Mouse (Mus musculus) midbrain, embryonic 16.5 days (tissue): ENCODE measurements at regions not wholly inside any gene's neighbourhood (a gene's known extent, or its start where the extent isn't known, plus 50 kb on each side); places are given as distances from the start of the nearest gene placed in this dataset.

Source experiments
- ATAC-seq: fragments of 200-750 bp; cut with Nextera tagmentation; 2 replicates; pipeline ENCODE4 v1.8.0; 2017; ENCODE audit warnings: moderate TSS enrichment
- H3K27ac ChIP-seq: fragments of 300-500 bp; sonication (generic); 2 replicates; pipeline ENCODE4 v1.5.1; 2014; ENCODE audit warnings: mild to moderate bottlenecking, low read length, mixed read lengths
- H3K27me3 ChIP-seq: fragments of 300-500 bp; sonication (generic); 2 replicates; pipeline ENCODE4 v1.6.1; 2014; ENCODE audit warnings: low read depth, low read length, mixed read lengths; ENCODE audit not compliant: control insufficient read depth, insufficient read depth
- H3K36me3 ChIP-seq: fragments of 300-500 bp; sonication (generic); 2 replicates; pipeline ENCODE4 v1.6.1; 2014; ENCODE audit warnings: mild to moderate bottlenecking, low read length, moderate library complexity, mixed read lengths; ENCODE audit not compliant: control insufficient read depth, insufficient read depth
- H3K4me1 ChIP-seq: fragments of 300-500 bp; sonication (generic); 2 replicates; pipeline ENCODE4 v1.6.1; 2014; ENCODE audit warnings: mild to moderate bottlenecking, low read length, mixed read lengths; ENCODE audit not compliant: control insufficient read depth, insufficient read depth
- H3K4me2 ChIP-seq: fragments of 300-500 bp; sonication (generic); 2 replicates; pipeline ENCODE4 v1.6.1; 2014; ENCODE audit warnings: mild to moderate bottlenecking, low read length, mixed read lengths
- H3K4me3 ChIP-seq: fragments of 300-500 bp; sonication (generic); 2 replicates; pipeline ENCODE4 v1.5.1; 2014; ENCODE audit warnings: low read depth, mild to moderate bottlenecking, low read length, moderate library complexity, mixed read lengths
- H3K9ac ChIP-seq: fragments of 300-500 bp; sonication (generic); 2 replicates; pipeline ENCODE4 v1.6.1; 2014; ENCODE audit warnings: low read depth, low read length, mixed read lengths
- H3K9me3 ChIP-seq: fragments of 300-500 bp; sonication (generic); replicated peaks from 2 replicates; pipeline ENCODE4 v1.6.1; 2014; ENCODE audit warnings: mild to moderate bottlenecking, low read length, mixed read lengths; ENCODE audit not compliant: control insufficient read depth, poor library complexity, severe bottlenecking
- WGBS: fragments of 180-500 bp; shearing (Covaris S2); extraction: QIAGEN DNeasy Blood & Tissue Kit; methylation state at CpG from one replicate; pipeline ENCODE4 v1.1.7; 2014; 5-methylcytosine and 5-hydroxymethylcytosine counted together

DNA sequence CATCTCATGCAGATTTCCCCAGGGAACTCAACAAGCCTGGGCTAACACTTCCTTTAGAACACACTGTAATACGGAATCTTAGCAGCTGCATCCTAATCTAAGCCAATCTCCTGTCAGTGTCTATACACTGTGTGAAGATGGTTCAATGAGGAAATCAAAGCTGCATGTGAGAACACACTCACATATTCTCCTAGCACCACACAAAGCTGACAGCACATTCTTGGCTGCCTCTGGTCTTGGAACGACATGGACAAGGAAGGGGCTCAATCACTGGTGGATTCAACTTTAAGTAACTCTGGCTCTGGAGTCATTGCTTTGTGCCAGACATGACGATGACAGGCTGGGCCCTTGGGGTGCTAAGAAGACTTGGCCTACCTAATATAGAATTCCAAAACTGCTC is 96.2 kb downstream of the Qpct start:
- Histone ChIP-seq H3K9me3 (no peaks in the 10 kb centered on the region), H3K36me3 (no peaks in the 10 kb centered on the region), H3K4me2 (no peak overlapping the region), H3K4me1 (no peaks in the 10 kb centered on the region), H3K27me3 (no peaks in the 10 kb centered on the region), H3K4me3 (no peak overlapping the region), H3K27ac (no peak overlapping the region), H3K9ac (no peak overlapping the region)
- 87% methylated on average over 3 of the region's 3 CpGs for WGBS
- no peak for ATAC-seq

DNA sequence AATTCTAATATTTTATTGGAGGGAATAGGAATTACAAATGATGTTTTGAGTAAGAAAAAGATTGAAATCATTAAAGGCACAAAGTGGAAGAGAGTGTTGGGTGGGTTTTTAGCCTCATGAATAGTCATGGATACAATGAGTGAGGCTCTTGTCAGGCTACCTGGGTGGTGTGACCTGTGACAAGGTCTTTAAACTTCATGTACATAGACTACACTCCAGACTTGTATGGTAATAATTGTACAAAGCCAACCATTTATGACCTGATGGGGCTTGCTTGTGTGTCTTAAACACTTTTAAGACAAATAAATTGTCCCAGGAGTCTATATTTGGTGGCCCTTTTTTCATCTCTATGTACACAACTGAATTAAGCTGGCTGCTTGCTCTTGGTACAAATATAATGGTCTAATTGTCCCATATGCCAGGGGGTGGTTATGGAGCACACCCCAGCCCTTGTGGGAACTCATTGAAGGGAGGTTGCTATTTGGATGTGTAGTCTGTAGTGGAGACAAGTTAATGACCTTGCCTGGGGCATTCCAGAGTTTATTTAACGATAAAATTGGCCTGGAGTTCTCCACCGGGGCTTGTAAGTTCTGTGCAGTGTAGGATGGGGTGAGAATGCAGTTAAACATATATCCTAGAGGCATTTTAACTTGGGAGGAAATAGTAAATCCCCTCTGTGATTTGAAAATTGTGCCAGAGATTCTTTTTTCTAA is 93.4 kb downstream of the Qpct start:
- Histone ChIP-seq H3K9ac (no peak overlapping the region), H3K4me2 (no peak overlapping the region), H3K27ac (no peak overlapping the region), H3K9me3 (no peaks in the 10 kb centered on the region), H3K36me3 (no peaks in the 10 kb centered on the region), H3K4me3 (no peak overlapping the region), H3K27me3 (no peaks in the 10 kb centered on the region), H3K4me1 (no peaks in the 10 kb centered on the region)
- WGBS, result 69% methylated on average over 2 of the region's 2 CpGs
- ATAC-seq, result no peak

DNA sequence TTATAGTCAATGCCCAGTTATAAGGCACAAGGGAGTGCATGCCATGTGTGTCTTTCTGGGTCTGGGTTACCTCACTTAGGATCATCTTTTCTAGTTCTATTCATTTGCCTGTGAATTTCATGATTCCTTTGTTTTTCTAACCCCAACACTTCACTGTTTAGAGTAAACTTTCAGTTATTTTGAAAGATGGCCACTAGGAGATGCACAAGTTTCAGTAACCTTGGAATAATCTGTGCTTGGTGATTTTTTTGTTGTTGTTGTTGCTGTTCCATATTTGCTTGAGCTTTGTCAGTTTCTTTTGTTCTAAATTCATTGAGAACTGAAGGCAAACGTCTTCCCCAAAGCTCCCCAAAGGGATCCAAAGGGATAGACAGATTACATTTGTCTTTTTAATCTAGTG is 91.3 kb downstream of the Qpct start:
- WGBS, result 33% methylated on average over 1 of the region's 1 CpGs
- Histone ChIP-seq H3K4me3 (no peak overlapping the region), H3K27me3 (no peaks in the 10 kb centered on the region), H3K4me1 (no peaks in the 10 kb centered on the region), H3K9ac (no peak overlapping the region), H3K36me3 (no peaks in the 10 kb centered on the region), H3K9me3 (no peaks in the 10 kb centered on the region), H3K27ac (no peak overlapping the region), H3K4me2 (no peak overlapping the region)
- ATAC-seq, result no peak
